Mouse (Mus musculus): ENCODE data around the gene Rfxank.

Rfxank gene

GRCm38 (mm10) chr8:70104506-70104905 is 34.4 kb downstream of the Rfxank start:
- no peak for DNase-seq

GRCm38 (mm10) chr8:70100241-70100640 is 38.7 kb downstream of the Rfxank start:
- no peak for DNase-seq

- peak; percentile 63 for DNase-seq
Measured at GRCm38 (mm10) chr8:70099276-70099675, 39.7 kb downstream of the Rfxank start.

DNA sequence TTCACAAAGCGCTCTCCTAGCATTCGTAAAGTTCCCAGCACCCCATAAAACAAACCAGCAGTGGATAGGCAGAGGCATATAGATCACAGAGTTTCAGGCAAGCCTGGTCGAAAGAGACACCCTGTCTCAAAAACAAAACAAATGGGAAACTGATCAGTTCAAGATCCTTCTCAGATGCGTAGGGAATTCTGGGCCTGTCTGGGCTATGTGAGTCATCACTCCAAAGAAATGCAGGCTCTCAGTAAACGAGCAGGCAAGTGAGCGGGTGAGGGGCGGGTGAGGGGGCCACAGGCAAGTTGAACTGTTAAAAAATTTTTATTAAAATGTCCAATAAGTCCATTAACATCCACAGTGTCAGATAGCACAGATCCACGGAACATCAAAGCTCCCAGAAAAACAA is 46.2 kb downstream of the Rfxank start:
- DNase-seq: no peak

DNA sequence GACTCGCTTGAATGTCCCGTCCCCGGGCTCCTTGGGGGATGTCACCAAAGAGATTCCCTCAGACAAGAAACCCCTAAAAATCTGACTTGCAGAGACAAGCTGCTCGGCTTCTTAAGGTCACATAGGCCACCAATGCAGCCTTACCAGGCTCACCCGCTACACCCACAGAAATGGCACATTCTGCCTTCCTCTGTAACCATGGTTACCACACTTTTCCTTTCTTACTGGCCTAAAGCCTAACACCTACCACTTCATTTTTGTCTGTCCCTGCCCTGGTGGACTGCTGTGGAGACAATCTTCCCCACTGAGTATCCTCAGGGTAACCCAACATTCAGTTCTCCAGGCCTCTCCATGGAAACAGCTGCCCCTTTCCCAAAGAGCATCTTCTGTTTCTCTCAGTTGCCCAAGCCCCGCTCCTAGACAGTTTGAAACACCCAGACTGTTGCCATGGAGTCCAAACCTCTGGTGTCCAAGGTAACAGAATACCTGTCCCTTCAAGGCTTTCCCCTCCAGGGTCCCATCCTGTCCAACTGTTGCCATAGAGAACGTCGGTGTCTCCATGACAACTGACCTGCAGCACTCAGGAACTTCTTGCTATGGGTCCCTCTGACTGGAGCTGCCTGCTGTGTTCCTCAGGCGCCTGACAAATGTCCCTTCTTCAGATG is 49.5 kb downstream of the Rfxank start:
- no peak for DNase-seq

GRCm38 (mm10) chr8:70087836-70088650 is 50.9 kb downstream of the Rfxank start:
- peak; percentile 43 for DNase-seq

- no peak for DNase-seq
Measured at GRCm38 (mm10) chr8:70087237-70087636, 51.7 kb downstream of the Rfxank start.

DNA sequence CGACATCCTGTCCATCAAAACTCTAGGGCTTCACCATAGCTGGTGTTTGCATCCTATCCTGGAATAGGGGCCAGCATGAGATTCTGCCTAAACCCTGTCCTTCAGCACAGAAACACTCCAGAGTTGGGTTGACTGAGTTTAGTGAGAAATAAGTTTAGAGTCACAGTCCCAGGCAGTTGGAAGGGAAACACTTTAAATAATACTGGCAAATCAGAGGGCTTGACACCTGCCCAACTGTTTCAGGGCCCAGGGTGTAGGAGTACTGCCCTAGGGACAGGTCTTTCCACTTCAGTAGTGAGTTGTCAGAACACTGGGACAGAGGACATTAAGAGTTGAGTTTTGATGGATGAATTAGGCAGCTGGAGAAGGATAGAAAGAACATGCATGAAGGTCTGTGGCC is 52.8 kb downstream of the Rfxank start:
- no peak for DNase-seq

- DNase-seq: no peak
Measured at GRCm38 (mm10) chr8:70084191-70085065, 54.5 kb downstream of the Rfxank start.

GRCm38 (mm10) chr8:70083285-70083684 is 55.7 kb downstream of the Rfxank start, which contains the start of gene Hapln4:
Gene Hapln4 (plus strand): TSS chr8:70083457.
- DNase-seq: peak; percentile 70

DNA sequence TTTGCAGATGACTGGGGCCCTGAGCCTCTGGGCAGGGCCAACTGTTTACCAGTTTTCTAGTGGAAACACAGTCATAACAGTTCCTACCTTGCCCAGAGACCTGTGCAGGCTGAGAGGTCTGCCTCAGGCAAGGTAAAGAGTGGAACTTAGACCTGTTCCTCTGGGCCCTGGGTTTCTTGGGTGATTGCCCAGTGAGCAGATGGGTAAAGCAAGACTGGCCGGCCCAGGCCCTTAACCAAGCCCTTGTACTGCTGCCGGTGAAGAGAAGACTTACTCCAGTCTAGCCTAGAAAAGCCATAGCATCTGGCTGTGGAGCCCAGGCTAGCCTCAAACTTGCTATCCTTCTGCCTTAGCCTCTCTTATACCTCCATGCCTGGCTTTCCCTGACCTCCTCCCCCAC is 57.0 kb downstream of the Rfxank start:
- no peak for DNase-seq

Data from layer of hippocampus, adult 9-11 months (tissue).